Mouse (Mus musculus) kidney, embryonic 14.5 days (tissue): ENCODE results near the gene Gabbr2. TPM values are rescaled to one million over a fixed set of nuclear protein-coding genes. Genes with fewer than 3 reads are reported as not detected.
A peak's percentile ranks its signal among the peaks of the same experiment; 100 is the strongest.

Experiments
- ATAC-seq: fragments of 200-750 bp; cut with Nextera tagmentation; 2 replicates; pipeline ENCODE4 v1.8.0; 2017; ENCODE audit warnings: moderate number of reproducible peaks, mild to moderate bottlenecking, moderate TSS enrichment, moderate library complexity; ENCODE audit not compliant: low FRiP score, low TSS enrichment
- H3K27ac ChIP-seq: fragments of 300-500 bp; sonication (generic); 2 replicates; pipeline ENCODE4 v1.5.1; 2014; ENCODE audit warnings: low read depth, mild to moderate bottlenecking, low read length, moderate library complexity, mixed read lengths
- H3K27me3 ChIP-seq: fragments of 300-500 bp; sonication (generic); 2 replicates; pipeline ENCODE4 v1.6.1; 2014; ENCODE audit warnings: mild to moderate bottlenecking, low read length; ENCODE audit not compliant: control insufficient read depth, insufficient read depth
- H3K36me3 ChIP-seq: fragments of 300-500 bp; sonication (generic); 2 replicates; pipeline ENCODE4 v1.6.1; 2014; ENCODE audit warnings: low read length, mixed read lengths; ENCODE audit not compliant: control insufficient read depth, insufficient read depth
- H3K4me1 ChIP-seq: fragments of 300-500 bp; sonication (generic); 2 replicates; pipeline ENCODE4 v1.6.1; 2014; ENCODE audit warnings: low read length, mixed read lengths; ENCODE audit not compliant: control insufficient read depth, insufficient read depth
- H3K4me2 ChIP-seq: fragments of 300-500 bp; sonication (generic); replicated peaks from 2 replicates; pipeline ENCODE4 v1.6.1; 2014; ENCODE audit warnings: low read depth, mild to moderate bottlenecking, low read length
- H3K4me3 ChIP-seq: fragments of 300-500 bp; sonication (generic); 2 replicates; pipeline ENCODE4 v1.5.1; 2014; ENCODE audit warnings: mild to moderate bottlenecking, low read length
- H3K9ac ChIP-seq: fragments of 300-500 bp; sonication (generic); 2 replicates; pipeline ENCODE4 v1.6.1; 2014; ENCODE audit warnings: low read depth, mild to moderate bottlenecking, low read length, moderate library complexity
- H3K9me3 ChIP-seq: fragments of 300-500 bp; sonication (generic); 2 replicates; pipeline ENCODE4 v1.6.1; 2016; ENCODE audit warnings: low read length; ENCODE audit not compliant: control insufficient read depth
- WGBS: fragments of 180-500 bp; shearing (Covaris S2); extraction: QIAGEN DNeasy Blood & Tissue Kit; methylation state at CpG from one replicate; pipeline ENCODE4 v1.1.7; 2014; 5-methylcytosine and 5-hydroxymethylcytosine counted together
- polyA plus RNA-seq: library from polyadenylated mRNA; unstranded; fragments of >200 nt; fragmentation: Nextera tagmentation; extraction: Ambion mirVana; gene quantifications from 2 replicates; pipeline ENCODE4 v1.2.1, GENCODE M21; 2014

The Gabbr2 gene
- polyA plus RNA-seq, 1 experiment from 2014 or later = 0.43 TPM

GRCm38 (mm10) chr4:46991959-46992316, 265 bp upstream of the Gabbr2 start:
- Histone ChIP-seq H3K27me3 (peaks cover 54% of the 10 kb centered on the region), H3K27ac (no peak overlapping the region), H3K4me2 (peak overlapping the region; percentile 95), H3K4me1 (no peaks in the 10 kb centered on the region), H3K4me3 (peak overlapping the region; percentile 43), H3K9me3 (no peaks in the 10 kb centered on the region), H3K9ac (peak overlapping the region; percentile 12; the same call in 1 of the 2 replicates), H3K36me3 (no peaks in the 10 kb centered on the region)
- whole genome bisulfite sequencing = 2% methylated on average over 14 of the region's 31 CpGs
- ATAC-seq = no peak

DNA sequence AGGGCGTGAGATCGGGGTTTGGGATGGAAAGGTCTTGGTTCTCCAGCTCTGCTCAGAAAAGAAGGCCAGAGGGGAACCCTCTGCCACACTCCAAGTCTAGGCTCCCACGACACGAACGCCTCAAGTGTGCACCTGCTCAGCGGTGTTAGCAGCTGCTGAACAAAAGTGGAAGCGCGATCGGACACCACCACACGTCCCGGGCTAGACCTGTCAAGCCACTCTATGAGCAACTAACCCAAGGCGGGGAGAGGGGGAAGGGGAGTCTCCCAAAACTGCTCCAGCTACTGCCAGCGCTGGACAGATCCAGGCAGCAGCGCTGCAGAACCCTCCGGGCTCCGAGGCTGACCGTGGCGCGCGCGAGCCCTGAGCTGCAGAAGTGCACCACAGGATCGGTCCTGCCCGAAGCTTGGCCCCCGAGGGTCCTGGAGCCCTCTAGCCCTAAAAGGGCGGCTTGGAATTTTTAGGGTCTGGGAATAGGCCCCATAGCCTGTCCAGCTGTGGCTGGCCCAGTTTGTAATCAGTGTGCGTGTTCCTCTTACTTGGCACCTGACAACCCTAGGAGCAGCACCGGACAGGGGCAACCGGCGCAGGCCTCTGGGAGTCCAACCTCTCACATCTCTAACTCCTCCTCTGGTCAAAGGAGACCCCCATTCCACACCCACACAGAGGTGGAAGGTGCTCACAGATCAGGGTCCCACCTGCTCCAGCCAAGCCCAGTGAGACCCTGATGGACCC, 1.2 kb downstream of the Gabbr2 start:
- H3K9me3 ChIP-seq = no peaks in the 10 kb centered on the region
- peaks cover 55% of the 10 kb centered on the region for H3K27me3 ChIP-seq
- 3% methylated on average over 29 of the region's 29 CpGs for WGBS
- no peak overlapping the region for H3K27ac ChIP-seq
- H3K4me2 ChIP-seq = peak overlapping the region; percentile 95; the same call in 1 of the 2 replicates
- H3K4me3 ChIP-seq = peak overlapping the region; percentile 43; the same call in 1 of the 2 replicates
- no peaks in the 10 kb centered on the region for H3K36me3 ChIP-seq
- no peak overlapping the region for H3K9ac ChIP-seq
- H3K4me1 ChIP-seq = no peaks in the 10 kb centered on the region
- ATAC-seq = peak; percentile 20; the same call in 1 of the 2 replicates

DNA sequence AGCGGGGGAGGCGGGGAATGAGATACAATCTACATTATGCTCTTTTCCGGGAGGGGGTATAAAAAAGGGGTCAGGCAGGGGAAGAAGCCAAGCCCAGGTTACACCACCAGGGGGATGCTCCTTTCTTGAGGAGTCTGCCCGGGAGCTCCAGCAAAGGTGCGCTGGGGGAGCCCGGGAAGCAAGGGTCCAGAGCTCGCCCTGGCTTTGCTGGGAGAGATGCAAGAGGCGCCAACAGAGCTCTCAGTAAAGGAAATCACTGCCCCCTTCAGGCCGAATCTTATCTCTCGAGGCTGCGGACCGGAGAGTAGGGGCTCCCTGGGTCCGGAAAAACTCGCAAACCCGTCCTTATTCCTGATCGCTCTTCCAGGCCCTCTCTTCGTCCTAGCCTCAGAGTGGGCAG, 1.8 kb downstream of the Gabbr2 start:
- no peaks in the 10 kb centered on the region for H3K9me3 ChIP-seq
- no peak overlapping the region for H3K4me2 ChIP-seq
- H3K27me3 ChIP-seq = peaks cover 55% of the 10 kb centered on the region
- no peaks in the 10 kb centered on the region for H3K36me3 ChIP-seq
- H3K27ac ChIP-seq = no peak overlapping the region
- H3K9ac ChIP-seq = no peak overlapping the region
- 2% methylated on average over 17 of the region's 17 CpGs for whole genome bisulfite sequencing
- H3K4me1 ChIP-seq = no peaks in the 10 kb centered on the region
- ATAC-seq = no peak
- H3K4me3 ChIP-seq = no peak overlapping the region

DNA sequence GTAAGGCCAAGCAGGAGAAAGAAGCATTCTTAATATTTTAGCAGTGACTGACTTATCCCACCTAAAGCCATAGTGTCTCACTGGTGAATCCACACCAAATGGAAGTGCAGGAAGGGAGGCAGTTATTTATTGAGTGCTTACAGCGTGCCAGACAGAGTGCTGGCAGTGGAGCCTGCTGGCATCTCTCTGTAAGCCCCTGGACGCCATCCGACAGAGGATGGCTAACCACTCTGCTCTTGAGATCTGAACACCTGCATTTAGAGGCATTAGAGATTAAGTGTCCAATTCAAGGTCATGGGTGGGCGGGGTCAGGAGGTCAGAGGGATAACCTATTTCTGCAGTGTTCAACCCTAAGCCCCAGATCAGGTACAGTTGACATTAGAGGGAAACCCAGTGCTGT, 2.8 kb downstream of the Gabbr2 start:
- H3K9ac ChIP-seq = no peak overlapping the region
- no peak overlapping the region for H3K4me3 ChIP-seq
- no peak overlapping the region for H3K27ac ChIP-seq
- 67% methylated on average over 4 of the region's 4 CpGs for WGBS
- no peaks in the 10 kb centered on the region for H3K4me1 ChIP-seq
- no peaks in the 10 kb centered on the region for H3K9me3 ChIP-seq
- H3K4me2 ChIP-seq = no peak overlapping the region
- no peak for ATAC-seq
- H3K27me3 ChIP-seq = peaks cover 55% of the 10 kb centered on the region
- H3K36me3 ChIP-seq = no peaks in the 10 kb centered on the region

DNA sequence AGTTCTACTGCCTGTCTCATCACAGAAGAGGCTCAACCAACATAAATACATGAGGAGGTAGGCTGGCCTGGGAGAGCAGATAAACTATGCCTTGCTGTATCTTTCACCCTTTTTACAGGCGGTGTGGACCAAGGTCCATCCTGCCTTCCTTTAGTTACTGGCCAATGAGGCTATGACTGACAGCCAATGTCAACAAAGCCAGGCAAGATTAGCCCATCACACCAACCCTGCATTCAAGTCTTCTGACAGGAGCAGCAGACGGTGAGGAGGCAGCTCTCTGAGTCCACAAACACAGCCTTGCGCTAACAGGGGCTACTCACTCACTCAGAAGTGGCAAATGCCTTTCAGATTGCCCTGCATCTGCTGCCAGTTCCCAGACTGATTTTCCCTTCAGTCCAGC, 3.4 kb downstream of the Gabbr2 start:
- H3K36me3 ChIP-seq = no peaks in the 10 kb centered on the region
- no peak overlapping the region for H3K27ac ChIP-seq
- ATAC-seq = no peak
- no peaks in the 10 kb centered on the region for H3K4me1 ChIP-seq
- H3K9ac ChIP-seq = no peak overlapping the region
- WGBS = 54% methylated on average over 3 of the region's 3 CpGs
- no peak overlapping the region for H3K4me3 ChIP-seq
- peaks cover 50% of the 10 kb centered on the region for H3K27me3 ChIP-seq
- no peak overlapping the region for H3K4me2 ChIP-seq
- H3K9me3 ChIP-seq = no peaks in the 10 kb centered on the region

- 88% methylated on average over 6 of the region's 6 CpGs for WGBS
These were observed 3.9 kb downstream of the Gabbr2 start for GRCm38 (mm10) chr4:46987809-46988208.

DNA sequence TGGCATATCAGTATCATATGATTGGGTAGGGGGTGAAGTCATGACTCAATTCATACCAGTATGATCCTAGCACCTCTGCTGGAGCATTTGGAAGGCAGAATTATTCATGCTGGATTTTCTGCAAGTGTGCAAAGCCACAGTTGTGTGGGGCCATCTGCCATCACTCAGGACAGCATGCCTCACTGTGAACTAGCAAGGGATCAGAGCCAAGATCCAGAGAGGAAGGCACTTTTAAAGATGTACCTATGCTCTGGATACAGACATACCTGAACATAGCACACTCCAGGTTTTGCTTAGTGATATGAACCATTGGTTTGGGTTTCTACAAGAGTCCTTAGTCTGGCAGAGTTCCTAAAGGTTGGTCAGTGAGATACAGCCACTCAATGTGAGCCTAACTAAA, 5.6 kb downstream of the Gabbr2 start:
- no peak for ATAC-seq
- Histone ChIP-seq H3K27ac (no peak overlapping the region), H3K4me2 (no peak overlapping the region), H3K9ac (no peak overlapping the region), H3K4me1 (no peaks in the 10 kb centered on the region), H3K36me3 (no peaks in the 10 kb centered on the region), H3K4me3 (no peak overlapping the region), H3K27me3 (peaks cover 28% of the 10 kb centered on the region), H3K9me3 (no peaks in the 10 kb centered on the region)

More at GRCm38 (mm10) chr4:46987809-46988208, 3.9 kb downstream of the Gabbr2 start:
- Histone ChIP-seq H3K9me3 (no peaks in the 10 kb centered on the region), H3K4me3 (no peak overlapping the region), H3K36me3 (no peaks in the 10 kb centered on the region), H3K9ac (no peak overlapping the region), H3K4me1 (no peaks in the 10 kb centered on the region), H3K27ac (no peak overlapping the region), H3K4me2 (no peak overlapping the region), H3K27me3 (peaks cover 46% of the 10 kb centered on the region)
- ATAC-seq = no peak

DNA sequence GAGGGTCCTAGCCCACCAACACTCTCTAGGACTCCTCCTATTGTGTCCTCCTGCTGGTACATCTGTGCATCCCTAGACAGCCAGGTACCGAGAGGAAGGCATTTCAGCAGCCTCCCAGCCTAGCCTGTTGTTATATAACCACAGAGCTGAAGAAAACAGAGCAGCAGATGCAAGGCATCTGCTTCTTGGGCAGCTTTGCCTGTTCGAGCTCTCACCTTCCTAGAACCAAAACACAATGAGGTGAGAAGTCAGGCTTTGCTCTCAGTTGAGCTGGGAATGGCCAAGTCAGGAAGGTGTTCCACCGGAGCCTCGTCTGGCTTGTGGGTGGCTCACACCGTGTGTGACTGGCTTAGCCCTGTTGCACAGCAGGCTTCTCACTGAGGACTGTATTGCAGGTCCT, 8.8 kb downstream of the Gabbr2 start:
- Histone ChIP-seq H3K9ac (no peak overlapping the region), H3K4me3 (no peak overlapping the region), H3K9me3 (no peaks in the 10 kb centered on the region), H3K4me1 (no peaks in the 10 kb centered on the region), H3K27ac (no peak overlapping the region), H3K4me2 (no peak overlapping the region), H3K27me3 (peaks cover 4% of the 10 kb centered on the region; the same call in 1 of the 2 replicates), H3K36me3 (no peaks in the 10 kb centered on the region)
- ATAC-seq = no peak
- WGBS = 77% methylated on average over 5 of the region's 5 CpGs

GRCm38 (mm10) chr4:46982094-46982493, 9.6 kb downstream of the Gabbr2 start:
- ATAC-seq = no peak
- H3K4me2 ChIP-seq = no peak overlapping the region
- H3K27ac ChIP-seq = no peak overlapping the region
- no peaks in the 10 kb centered on the region for H3K9me3 ChIP-seq
- no peaks in the 10 kb centered on the region for H3K4me1 ChIP-seq
- H3K4me3 ChIP-seq = no peak overlapping the region
- H3K9ac ChIP-seq = no peak overlapping the region
- 85% methylated on average over 4 of the region's 4 CpGs for WGBS
- peaks cover 4% of the 10 kb centered on the region; the same call in 1 of the 2 replicates for H3K27me3 ChIP-seq
- no peaks in the 10 kb centered on the region for H3K36me3 ChIP-seq
